Mouse (Mus musculus) bone marrow, adult 2 months (tissue): ENCODE measurements around the gene Rab3il1.

Experiments
- CTCF ChIP-seq: fragments of 200-500 bp; IDR thresholded peaks from 2 replicates; pipeline ENCODE4 v1.5.1; 2011; ENCODE audit warnings: low read length, control low read depth; ENCODE audit not compliant: control insufficient read depth, insufficient read depth
- POLR2A ChIP-seq: fragments of 200-500 bp; IDR thresholded peaks from 2 replicates; pipeline ENCODE4 v1.6.1; 2011; ENCODE audit warnings: low read depth, mild to moderate bottlenecking, control low read depth, low read length, borderline replicate concordance; ENCODE audit not compliant: control insufficient read depth

GRCm38 (mm10) chr19:10037534-10037933, 36.1 kb downstream of the Rab3il1 start:
- TF ChIP-seq CTCF = no peak
- no peak for TF ChIP-seq POLR2A
